Mouse (Mus musculus) cerebral cortex, adult 2 months (tissue): ENCODE results near the gene Phpt1.

ENCODE experiments used
- WGBS: fragments of 180-500 bp; shearing (Covaris S2); methylation state at CpG from one replicate; pipeline ENCODE4 v1.1.7; 2018; 5-methylcytosine and 5-hydroxymethylcytosine counted together

Phpt1 gene

DNA sequence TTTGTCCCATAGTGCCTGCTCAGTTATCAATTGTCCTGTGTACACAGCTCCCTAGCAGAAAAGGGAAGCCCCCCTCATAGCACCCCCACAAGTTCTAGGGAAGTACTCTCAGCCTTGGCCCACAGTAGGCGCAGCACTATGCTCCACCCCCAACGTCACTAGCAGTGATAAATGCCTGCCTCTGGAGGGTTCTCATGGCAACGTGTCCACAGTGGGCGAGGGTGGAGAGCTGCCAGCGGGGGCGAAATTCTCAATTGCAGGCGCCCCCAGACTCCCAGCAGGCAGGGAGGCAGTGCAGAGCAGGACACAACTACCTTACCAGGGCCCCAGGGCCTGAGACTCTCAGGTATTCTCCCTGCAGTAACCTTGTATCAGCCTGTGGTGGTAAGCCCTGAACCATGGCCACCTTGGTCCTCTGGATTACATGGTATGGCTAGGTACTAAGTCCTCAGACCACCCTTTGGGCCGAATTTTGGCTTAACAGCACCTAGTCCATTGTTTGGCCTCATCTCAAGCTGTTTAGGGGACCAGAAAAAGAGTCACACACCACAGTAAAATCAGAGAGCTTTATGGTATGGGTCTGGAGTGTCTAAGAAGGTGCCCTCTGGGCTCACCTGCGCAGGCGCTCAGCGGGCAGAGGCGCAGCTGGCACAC is 7.6 kb upstream of the Phpt1 start:
- WGBS = 35% methylated on average over 12 of the region's 12 CpGs

DNA sequence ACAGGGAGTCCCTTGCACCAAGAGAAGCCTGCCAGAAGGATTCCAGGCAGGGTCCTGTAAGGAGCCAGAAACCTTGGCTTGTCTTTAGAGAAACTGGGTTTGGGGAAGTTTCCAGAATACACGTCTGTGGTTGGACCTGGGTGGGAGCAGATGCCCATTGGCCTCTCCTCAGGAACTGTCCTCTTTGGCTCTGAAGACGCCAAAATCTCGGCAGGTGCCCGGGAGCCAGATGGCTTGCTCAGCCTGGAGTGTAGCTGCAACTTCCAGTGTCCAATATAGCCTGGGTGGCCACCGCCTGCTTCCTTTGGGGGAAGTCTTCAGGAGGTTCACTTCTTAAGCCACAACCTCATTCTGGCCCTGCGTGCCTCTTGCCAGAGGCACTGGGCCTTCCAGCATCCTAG is 6.9 kb upstream of the Phpt1 start:
- WGBS = 4% methylated on average over 6 of the region's 6 CpGs

DNA sequence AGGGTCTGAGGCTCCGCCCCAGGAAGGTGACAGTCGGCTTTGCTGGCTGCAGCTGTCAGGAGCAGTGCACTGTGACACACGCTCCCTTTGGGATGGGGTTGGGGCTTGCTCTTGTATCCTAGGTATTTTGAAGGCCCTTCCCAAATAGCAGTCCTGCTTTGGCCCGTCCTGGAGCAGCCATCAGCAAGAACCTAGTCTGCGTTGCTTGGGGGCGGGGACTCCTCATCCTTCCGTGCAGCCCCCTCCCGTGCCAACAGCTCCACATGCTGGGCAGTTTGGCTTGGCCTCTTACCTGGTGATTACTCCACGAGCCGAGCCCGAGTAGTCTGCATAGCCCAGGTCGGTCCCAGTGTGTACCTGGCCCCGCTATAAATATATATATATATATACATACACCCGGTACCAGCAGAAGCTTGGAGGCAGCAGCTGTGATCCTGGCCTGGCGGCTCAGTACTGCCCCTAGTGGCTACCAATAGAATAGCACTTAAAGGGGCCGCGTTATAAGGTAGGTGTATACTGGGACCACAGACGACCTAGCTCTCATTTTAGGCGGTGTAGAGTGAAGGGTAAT is 6.4 kb upstream of the Phpt1 start, which contains the start of gene Ajm1:
Ajm1 (minus strand) TSS at position 464 of the 571 bp plus-strand sequence.
- WGBS = 3% methylated on average over 19 of the region's 19 CpGs

DNA sequence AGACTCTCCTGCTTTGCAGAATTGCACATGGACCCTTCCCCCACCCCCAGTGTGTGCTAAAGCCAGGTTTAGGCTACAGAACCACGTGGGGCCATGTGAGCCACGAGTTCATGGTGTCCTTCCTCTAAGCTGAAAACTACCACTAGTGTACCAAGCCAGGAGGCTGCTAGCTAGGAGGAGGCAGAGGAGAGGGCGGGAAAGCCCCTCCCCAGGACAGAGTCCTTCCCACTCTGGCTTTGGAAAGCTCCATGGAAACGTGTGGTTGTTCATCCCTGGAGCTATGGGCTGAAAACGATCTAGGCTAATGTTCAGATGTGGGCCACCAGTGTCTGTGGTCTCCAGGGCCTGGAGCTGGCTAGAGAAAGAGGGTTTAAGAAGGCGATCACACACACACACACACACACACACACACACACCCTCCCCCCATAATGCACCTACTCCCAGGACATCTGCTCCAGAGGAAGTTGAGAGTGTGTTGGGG is 5.6 kb upstream of the Phpt1 start:
- WGBS = 17% methylated on average over 6 of the region's 6 CpGs

DNA sequence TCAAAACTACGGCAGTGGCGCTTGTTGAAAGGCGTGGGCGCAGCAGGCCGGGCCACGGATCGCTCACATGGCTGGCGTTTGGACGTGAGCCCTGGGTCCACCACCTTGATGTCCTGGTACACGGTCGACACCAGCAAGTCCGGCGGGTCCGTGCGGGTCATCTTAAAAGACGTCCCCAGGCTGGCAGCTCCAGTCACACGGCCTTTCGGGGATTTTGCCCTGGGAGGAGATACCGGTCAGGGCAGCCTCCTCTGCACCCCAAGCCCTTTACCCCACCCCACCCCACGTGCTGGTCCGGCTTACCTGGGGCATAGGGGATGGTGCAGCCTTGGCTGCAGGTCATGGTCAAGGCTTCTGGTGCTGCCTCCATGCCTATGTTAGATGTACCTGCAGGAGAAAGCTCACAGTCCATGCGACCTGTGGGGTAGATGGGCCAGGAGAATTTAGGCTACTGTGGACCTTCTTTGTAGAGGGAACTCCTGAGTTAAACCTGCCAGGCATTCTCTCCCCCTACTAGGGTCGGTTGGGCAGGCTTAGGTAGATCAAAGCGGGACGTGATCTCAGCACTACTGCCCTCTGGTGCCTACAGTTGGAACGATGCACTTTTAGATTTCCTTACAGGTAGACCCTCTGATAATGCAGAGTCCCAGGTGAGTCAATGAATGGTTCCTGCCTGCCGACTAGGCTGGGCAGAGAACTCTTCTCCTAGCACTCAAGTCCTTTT is 4.9 kb upstream of the Phpt1 start:
- WGBS = 27% methylated on average over 27 of the region's 27 CpGs

DNA sequence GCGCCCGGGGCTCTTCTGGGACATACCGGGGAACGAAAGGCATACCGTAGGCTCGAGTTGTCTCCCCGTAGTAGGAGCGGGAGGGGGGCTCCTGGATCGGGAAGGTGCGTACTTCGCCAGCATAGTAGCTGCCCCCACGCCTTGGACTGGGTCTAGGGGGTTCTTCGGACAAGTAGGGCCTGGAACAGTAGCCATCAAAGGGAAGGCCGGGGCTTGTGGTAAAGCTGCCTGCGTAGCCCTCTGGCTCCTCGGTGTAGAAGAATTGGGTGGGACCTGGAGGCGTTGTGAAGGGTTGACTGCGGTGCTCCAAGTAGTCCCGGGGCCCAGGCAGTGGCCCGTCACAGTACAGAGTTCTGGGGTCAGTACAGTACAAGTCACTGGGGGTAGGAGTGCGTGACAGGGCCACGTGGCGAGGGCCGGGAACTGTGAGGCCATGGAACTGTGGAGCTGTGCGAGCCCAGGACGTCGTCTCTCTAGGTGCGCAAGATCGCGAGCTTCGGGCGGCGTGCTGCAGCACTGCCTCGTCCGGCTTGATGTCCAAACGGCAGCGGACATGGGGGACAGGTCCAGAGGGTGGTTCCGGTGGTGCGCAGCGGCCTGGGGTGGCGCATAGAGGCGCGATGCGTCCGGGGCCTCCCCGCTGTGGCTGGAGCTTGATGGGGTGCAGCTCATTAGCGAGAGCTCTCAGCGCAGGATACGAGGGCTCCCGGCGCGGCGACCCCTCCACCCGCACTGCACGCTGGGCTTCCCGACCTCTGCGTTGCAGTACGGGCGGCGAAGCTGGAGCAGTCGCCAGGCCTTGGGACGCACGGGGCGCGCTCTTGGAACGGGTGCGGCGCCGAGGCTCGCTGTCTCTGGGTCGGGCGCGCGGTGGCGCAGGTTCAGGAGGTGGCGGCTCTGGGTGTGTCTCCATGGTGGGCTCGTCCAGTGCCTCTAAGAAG is 4.0 kb upstream of the Phpt1 start:
- WGBS = 42% methylated on average over 77 of the region's 77 CpGs

DNA sequence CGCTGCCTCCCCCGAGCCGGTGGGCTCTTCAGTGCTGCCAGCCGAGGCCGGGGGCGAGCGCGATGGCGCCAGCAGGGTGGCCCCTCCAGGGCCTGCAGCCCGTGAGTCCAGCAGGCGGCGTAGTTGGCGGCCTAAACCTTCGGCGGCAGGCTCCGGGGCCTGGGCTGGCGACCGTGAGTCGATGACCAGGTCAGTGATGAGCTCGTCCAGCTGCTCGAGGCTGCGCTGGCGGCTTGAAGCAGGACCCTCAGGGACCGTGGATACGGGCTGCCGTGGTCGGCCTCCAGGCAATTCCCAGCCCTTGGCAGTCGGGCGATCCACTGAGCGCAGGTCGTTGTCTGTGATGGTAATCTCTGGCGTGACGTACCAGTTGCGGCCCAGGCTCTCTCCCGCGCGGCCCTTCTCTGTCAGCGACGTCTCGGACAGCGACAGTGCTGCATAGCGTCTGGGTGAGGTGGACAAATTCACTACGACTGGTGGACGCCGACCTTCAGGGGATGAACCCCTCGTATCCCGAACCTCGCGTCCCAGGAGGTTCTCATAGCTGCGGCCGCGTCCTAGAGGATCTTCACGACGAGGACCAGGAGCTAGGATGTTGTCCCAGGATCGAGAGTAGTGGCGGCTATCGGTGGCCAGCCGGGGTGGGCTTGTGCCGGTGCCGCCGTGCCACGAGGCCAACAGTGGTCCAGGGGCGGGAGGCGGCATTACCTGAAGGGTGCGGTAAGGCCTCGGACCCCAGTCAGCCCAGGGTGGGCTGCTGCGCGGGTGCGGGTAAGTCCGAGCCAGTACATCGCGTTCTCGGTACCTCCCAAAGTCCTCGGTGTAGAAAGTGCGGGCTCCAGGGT is 3.1 kb upstream of the Phpt1 start:
- WGBS = 41% methylated on average over 75 of the region's 75 CpGs

DNA sequence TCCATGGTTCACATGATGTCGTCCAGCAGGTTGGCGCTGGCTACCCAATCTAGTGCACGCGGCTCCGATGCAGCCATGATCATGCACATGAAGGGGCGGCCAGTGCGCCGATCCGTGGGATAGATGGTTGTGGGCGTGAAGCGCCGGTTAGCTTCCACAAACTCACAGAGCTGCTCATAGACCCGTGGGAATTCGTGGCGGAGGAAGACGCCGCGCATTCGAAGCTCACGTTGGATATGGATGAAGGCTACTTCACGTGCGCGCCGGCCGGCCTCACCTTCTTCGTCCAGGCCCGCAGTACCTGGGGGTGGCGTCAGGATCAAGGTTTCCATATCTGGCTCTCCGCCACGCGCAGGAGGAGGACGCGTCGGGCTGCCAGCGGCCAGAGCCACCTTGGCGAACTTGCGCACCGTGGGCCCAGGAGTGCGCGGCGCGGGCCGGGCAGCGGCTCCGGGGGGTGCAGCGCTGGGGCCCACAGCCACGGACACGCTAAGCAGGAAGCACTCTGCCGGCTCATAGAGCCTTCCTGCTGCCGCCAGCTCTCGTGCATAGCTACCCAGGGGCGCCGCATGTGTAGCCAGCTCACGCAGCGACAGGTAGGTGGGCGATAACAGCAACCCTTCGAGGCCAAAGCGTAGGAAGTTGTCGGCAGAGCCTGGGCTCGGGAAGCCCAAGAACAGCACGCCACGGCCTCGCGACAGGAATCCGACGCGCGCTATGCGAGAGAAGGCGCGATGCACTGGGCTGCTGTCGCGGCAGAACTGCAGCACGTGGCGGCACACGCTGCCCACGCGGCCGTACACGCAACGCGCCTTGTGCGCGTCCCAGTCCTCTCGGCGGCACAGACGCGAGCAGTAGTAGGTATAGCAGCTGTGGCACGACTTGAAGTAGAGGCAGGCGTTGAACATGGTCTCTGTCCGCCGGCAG is 2.2 kb upstream of the Phpt1 start:
- WGBS = 26% methylated on average over 92 of the region's 92 CpGs

DNA sequence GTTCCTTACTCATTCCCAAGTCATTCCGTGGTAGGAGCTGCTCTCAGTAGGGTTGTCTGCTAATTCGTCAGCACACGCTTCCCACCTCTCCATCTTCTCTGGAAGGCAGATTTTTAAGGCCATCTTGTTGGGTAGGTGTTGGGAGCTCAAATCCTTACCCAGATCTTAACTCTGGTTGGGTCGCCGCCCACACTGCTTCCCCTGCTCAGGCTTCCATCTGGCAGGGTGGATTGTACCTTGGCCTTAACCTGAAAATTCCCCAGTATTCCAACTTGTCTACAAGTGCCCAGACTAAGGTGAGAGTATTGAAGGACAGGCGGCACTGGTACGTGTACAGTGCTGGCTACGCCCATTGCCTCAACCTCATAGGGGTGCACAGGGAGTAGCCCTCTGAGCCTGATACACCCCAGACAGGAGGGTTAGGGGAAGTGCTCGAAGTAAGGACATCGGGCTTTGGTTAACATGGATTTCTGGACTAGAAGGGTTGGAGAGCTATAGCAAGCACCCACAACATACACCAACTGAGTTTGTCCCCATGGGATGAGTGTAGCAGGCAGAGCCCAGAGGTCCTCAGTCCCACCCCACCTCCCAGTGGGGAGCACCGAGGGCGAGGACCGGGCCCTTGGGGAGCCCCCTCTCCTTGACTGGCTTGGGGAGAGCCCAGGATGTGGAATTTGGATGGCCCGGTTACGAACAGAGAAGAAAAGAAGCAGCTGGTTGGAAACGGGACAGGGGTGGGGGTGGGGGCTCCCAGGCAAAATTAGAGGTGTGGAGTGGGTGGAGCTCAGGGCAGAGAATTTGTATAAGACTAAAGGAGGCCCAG is 1.2 kb upstream of the Phpt1 start:
- 54% methylated on average over 16 of the region's 16 CpGs for WGBS

DNA sequence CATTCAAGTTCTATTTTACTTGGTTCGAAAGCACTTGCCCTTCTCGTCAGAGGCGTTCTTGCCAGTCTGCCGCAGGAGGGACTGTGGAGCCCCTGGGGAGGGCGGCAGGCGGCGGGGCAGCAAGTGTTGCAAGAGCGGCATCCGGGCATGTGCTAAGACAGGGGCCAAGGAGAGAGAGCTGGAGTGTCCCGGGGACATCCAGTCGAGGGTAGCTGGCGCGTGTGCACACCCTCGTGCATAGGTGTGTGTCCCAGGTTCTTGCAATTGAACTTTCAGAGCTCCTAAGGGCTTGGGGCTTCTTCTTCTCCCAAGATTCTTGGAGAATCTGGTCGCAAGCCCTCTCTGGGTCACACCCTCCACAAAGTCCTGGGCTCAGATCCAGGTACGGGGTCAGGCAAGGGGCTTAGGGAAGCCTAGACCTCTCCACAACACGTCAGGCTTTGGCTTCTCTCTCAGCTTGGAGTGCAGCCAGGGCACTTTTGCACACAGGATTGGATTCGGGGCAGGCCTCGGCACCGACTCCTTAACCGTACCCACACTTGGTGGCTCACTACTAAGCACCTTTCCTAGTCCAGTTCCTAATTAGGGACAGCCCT is 506 bp upstream of the Phpt1 start:
- 5% methylated on average over 21 of the region's 21 CpGs for WGBS

DNA sequence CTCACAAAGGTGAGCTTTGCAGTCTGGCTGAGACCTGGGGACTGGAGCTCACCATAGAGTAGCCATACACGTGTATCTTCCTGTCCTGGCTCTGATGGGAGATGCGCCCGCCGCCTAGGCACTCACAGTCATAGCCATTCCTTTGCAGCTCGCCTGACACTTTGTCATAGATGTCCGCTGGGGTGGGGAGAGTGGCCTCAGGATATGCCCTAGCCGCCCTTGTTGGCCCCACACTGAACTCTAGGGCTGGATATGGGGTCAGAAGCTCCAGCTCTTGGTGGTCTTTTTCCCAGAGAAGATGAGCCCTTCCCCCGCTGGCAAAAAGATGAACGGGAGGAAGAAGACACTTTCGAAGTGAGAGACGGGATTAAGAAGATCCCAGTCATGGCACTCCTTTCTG is 888 bp downstream of the Phpt1 start:
- WGBS = 8% methylated on average over 11 of the region's 11 CpGs

DNA sequence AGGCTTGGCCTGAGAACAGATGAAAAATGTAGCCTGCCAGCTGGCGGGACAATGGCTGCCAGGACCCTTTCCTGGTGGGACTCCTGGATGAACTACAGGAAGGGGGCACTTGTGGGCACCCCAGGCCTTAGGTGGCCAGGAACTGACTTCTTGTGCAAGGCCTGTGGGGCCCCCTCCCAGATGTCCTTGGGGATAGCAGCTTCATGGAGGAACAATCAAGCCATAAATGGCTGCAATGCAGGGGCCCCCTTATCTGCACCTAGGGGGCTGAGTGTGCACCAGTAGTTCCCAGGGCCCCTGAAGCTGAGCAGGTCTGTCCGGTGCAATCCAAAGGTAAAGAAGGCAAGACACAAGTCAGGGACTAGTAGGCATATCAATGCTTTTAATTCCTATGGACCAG is 2.0 kb downstream of the Phpt1 start:
- WGBS = 90% methylated on average over 2 of the region's 2 CpGs

DNA sequence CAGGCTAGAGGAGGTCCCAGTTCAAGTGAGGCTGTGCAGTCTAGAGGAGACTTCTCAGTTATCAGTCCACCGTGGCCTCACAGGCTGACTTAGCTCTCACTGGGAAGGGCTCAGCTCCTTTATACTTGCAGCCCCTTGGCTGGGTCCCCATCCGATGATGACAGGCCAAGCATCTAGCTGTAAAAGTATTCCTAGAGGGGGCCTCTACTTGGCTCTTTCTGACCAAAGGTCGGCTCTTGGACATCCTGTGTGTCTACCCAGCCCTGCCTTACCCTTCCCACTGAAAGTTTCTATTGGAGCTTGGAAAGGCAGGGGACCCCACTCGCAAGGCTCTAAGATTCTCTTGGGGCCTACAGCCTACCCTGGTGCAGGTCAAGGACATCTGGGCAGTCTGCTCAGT is 3.8 kb downstream of the Phpt1 start:
- 93% methylated on average over 4 of the region's 4 CpGs for WGBS

DNA sequence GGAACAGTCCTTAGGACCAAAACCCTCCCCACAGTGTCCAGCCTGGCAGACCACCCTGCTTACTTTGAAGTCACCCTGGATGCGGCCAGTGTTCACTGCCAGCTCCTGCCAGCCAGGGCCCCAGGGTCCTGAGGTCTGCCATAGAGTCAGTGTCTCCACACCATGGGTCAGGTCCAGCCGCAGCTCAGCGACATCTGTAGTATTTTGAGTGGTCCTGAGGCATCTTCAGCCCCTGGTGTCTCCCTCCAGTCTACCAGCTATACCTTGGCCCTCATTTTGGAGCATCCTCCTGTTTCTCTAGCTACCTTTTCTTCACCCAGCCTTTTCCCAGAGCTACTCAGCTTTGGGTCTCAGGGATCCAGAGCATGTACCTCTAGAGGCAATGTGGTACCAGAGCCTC is 5.7 kb downstream of the Phpt1 start:
- 99% methylated on average over 3 of the region's 3 CpGs for WGBS

DNA sequence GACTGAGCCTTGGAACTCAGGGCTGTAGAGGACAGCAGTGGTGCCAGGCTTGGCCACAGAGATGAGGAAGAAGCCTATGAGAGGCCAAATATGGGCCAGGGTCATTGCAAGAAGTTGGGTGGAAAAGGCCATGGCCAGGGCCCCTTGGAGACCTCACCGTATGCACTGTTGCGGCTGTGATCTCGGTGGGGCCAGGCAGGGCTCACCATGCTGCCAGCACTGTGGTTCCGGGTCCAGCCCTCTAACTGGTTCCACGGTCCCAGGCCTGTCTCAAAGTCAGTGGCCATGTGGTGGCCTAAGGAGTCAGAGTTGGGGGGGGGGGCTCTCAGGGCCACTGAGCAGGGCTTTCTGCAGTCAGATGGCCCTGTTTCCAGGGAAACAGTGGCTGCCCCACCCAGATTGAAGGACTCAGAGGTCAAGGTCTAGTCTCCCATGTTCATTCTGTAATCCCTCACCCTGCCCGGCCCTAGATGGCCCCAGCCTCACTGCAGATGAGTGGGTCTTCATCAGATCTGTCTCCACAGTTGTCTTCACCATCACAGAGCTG is 6.5 kb downstream of the Phpt1 start:
- WGBS = 97% methylated on average over 6 of the region's 6 CpGs

DNA sequence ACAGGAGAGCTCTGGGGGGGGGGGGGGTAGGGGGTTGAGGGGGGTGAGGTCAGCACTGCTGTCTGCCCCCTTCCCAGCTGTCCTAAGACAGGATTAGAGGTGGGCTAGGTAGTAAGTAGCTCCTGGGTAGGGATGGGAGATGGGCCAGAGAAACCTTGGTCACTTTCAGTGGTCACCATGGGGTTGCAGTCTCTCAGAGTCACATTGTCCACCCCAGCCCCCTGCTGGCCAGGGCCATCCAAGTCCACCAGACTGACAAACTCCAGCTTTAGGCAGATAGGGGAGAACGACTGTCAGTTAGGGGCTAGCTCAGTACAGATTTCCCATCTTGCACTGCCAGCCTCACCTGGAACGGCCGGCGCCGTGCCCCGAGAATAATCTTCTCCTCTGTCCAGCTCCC is 8.5 kb downstream of the Phpt1 start:
- 78% methylated on average over 6 of the region's 6 CpGs for WGBS

DNA sequence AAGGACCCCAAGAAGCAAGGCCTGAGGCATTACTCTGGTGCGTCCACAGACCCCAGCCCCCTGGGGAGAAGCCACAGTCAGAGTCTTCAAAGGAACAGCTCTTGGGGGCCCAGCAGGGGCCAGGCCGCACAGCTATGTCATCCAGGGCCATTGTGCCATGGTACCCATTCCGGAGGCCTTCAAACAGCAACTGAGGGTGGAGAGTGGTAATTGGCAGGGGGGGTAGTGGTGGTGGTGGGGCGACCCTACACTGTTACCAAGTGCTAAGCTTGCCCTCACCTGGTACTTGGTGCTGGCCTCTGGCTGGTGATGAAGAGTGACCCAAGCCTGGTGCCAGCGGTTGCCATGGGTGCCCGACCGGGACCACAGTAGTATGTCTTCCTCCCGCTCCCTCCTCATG is 9.3 kb downstream of the Phpt1 start:
- 90% methylated on average over 8 of the region's 8 CpGs for WGBS

DNA sequence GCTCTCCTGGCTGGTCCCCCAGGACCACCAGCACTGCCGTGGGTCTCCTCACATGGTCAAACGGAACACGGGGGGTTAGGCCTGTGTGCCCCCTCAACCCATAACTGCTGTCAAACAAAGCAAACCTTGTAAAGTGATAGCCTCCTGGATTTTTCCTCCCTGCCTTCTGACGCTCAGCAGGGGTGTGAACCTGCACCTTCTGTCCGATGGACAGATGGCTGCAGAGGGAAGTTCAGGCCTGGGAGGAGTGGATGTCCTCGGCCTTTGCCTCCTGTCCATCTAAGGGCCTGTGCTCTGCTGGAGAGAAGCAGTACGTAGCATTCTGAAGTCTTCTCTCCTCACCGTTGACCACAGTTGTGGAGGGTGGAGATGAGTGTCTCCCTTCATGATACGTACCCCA is 13.1 kb downstream of the Phpt1 start:
- WGBS = 86% methylated on average over 9 of the region's 9 CpGs
